In the genomic region with DNA sequence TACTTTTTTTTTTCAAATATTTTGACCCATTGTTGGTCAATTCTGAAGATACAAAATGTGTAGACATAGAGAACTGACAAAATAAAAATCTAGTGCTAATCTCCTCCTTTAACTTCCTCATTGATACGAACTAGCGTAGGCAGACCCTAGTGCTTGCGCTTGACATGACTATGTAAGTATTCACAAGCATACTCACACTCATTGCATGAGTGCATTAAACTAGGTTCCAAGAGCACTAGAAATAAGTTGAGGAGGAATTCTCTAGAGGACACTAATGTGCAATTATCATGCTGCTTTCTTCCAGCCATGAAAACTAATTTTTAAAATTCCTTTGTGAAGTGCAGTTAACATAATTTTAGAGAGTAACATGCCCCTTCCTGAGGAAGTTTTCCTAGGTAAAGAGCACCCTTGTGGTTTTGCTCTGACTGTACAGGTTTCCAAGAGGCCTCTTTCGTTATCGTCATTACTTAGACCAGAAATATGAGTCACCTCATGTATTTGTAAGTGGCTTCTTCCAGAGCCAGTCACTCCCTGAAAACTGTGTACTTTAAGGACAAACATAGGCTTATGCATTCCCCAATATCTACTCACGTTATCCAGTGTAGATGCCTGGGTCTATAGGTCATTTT, we compare ENCODE assay signal across 23 mouse cellular contexts.
DNase-seq lines count a peak whose midpoint lies in the region; ATAC-seq and TF ChIP-seq lines count a peak whose summit lies in the region.
"Had no signal": no experiment of that assay in that cellular context is flagged by ENCODE, and none has a peak within 500 bp of the region (broad histone marks: within the 10 kb centered on the region; RNA-seq: fewer than 3 reads in every experiment).

No protein-coding gene starts in this region.

- 53% methylated on average over 6 of the region's 6 CpGs for WGBS in lung, postnatal 0 days

- no peak overlapping the region for H3K4me2 ChIP-seq in lung, postnatal 0 days (replicated peaks; ENCODE audit: low read depth, low read length)
- H3K4me2 ChIP-seq: embryonic facial prominence, embryonic 12.5 days; forebrain, embryonic 12.5 days had no signal

- no peak overlapping the region for H3K9ac ChIP-seq in lung, postnatal 0 days (replicated peaks; ENCODE audit: low read depth)
- H3K9ac ChIP-seq: embryonic facial prominence, embryonic 12.5 days; forebrain, embryonic 12.5 days had no signal

- TF ChIP-seq CTCF in lung, postnatal 0 days (IDR thresholded peaks at IDR 0.05) = no peak

- DNase-seq in lung, postnatal 0 days (ENCODE audit: low spot score) = peak; percentile 75
- DNase-seq in lung, postnatal 25 days (ENCODE audit: low spot score) = no peak
- peak; percentile 6 for DNase-seq in 416B (ENCODE audit: low read depth)
- DNase-seq in NIH3T3 (ENCODE audit: low read depth) = peak; percentile 39
- no peak for DNase-seq in layer of hippocampus, postnatal 10 days (ENCODE audit: low spot score in 2 of 2)
- DNase-seq in ovary, postnatal 36 days (ENCODE audit: low spot score) = no peak
- DNase-seq: adrenal gland, adult 2 months; adrenal gland, postnatal 10 days; adrenal gland, postnatal 25 days; cerebellum, adult 11-12 months; cerebellum, adult 2 months; cerebellum, adult 9-10 months; cerebellum, postnatal 10 days; cerebellum, postnatal 25 days had no signal

- peak; percentile 92 for TF ChIP-seq EP300 in lung, postnatal 0 days (IDR thresholded peaks at IDR 0.05)

- no peaks in the 10 kb centered on the region for H3K27me3 ChIP-seq in lung, postnatal 0 days (replicated peaks; ENCODE audit: insufficient read depth, low read length)
- H3K27me3 ChIP-seq: embryonic facial prominence, embryonic 12.5 days; forebrain, embryonic 12.5 days had no signal

- H3K27ac ChIP-seq in lung, postnatal 0 days (ENCODE audit: low read length) = no peak overlapping the region
- H3K27ac ChIP-seq: embryonic facial prominence, embryonic 10.5 days; embryonic facial prominence, embryonic 12.5 days; forebrain, embryonic 10.5 days; forebrain, embryonic 12.5 days had no signal

- peak; percentile 96 for ATAC-seq in lung, postnatal 0 days
- ATAC-seq in cerebellum, adult (ENCODE audit: insufficient number of reproducible peaks, low FRiP score, low TSS enrichment) = no peak
- ATAC-seq: forebrain, embryonic 14.5 days; forebrain, embryonic 16.5 days had no signal

- no peaks in the 10 kb centered on the region for H3K4me1 ChIP-seq in lung, postnatal 0 days (ENCODE audit: insufficient read depth, low read depth, low read length)
- H3K4me1 ChIP-seq: embryonic facial prominence, embryonic 10.5 days; embryonic facial prominence, embryonic 12.5 days; forebrain, embryonic 10.5 days; forebrain, embryonic 12.5 days had no signal

- H3K9me3 ChIP-seq in lung, postnatal 0 days (ENCODE audit: low read length) = no peaks in the 10 kb centered on the region
- H3K9me3 ChIP-seq: embryonic facial prominence, embryonic 10.5 days; embryonic facial prominence, embryonic 12.5 days; forebrain, embryonic 10.5 days; forebrain, embryonic 12.5 days; G1E had no signal

- no peaks in the 10 kb centered on the region for H3K36me3 ChIP-seq in lung, postnatal 0 days (ENCODE audit: insufficient read depth, low read length)
- H3K36me3 ChIP-seq: embryonic facial prominence, embryonic 10.5 days; embryonic facial prominence, embryonic 12.5 days; forebrain, embryonic 10.5 days; forebrain, embryonic 12.5 days; G1E had no signal

- H3K4me3 ChIP-seq in lung, postnatal 0 days (ENCODE audit: low read depth, low read length) = no peak overlapping the region
- H3K4me3 ChIP-seq: embryonic facial prominence, embryonic 10.5 days; embryonic facial prominence, embryonic 12.5 days; erythroblast, embryonic 14.5 days; forebrain, embryonic 10.5 days; forebrain, embryonic 12.5 days had no signal

Comparison
In these comparisons a context has a peak if more than half of its experiments do, and no peak if none do; other contexts are left out.
1. DNase-seq: peak in lung, postnatal 0 days (single experiment), 416B (single experiment) and NIH3T3 (single experiment); none in lung, postnatal 25 days (single experiment), layer of hippocampus, postnatal 10 days (0 of 2) and ovary, postnatal 36 days (single experiment).